Mouse (Mus musculus): ENCODE data around the gene Serpinb1c. TPM values are rescaled to one million over a fixed set of nuclear protein-coding genes. Genes with fewer than 3 reads are reported as not detected.
"Not testable (repeated sequence)": the region's sequence is repeated elsewhere in the genome, so short reads cannot be mapped to it uniquely, and the experiment has no call there.

Gene Serpinb1c
- polyA plus RNA-seq, 1 experiment = 0.04 TPM

- TF ChIP-seq MAX (IDR thresholded peaks at IDR 0.05) (no peak), FOSL1 (IDR thresholded peaks at IDR 0.05; ENCODE audit: insufficient read depth, low read length, poor library complexity, severe bottlenecking) (no peak), MYOD1 (IDR thresholded peaks at IDR 0.05; ENCODE audit: control insufficient read depth, insufficient read length, low read depth) (no peak), CTCF (IDR thresholded peaks at IDR 0.05; ENCODE audit: control insufficient read depth, insufficient read depth, insufficient read length) (peak; percentile 43)
- Histone ChIP-seq H3K4me3 (ENCODE audit: insufficient read depth, poor library complexity, severe bottlenecking) (no peak overlapping the region), H3K27me3 (ENCODE audit: control insufficient read depth, insufficient read depth, insufficient read length) (no peaks in the 10 kb centered on the region), H3K79me2 (ENCODE audit: control insufficient read depth, insufficient read depth) (no peaks in the 10 kb centered on the region), H3K79me3 (ENCODE audit: low read depth) (no peaks in the 10 kb centered on the region), H3K36me3 (ENCODE audit: control insufficient read depth, insufficient read depth) (no peaks in the 10 kb centered on the region), H3ac (ENCODE audit: control insufficient read depth, insufficient read length, low read depth) (no peak overlapping the region)
These were observed 4.5 kb upstream of the Serpinb1c start for GRCm38 (mm10) chr13:32902481-32903015.

GRCm38 (mm10) chr13:32900639-32901038, 2.6 kb upstream of the Serpinb1c start:
- Histone ChIP-seq H3K36me3 (ENCODE audit: control insufficient read depth, insufficient read depth) (no peaks in the 10 kb centered on the region), H3ac (ENCODE audit: control insufficient read depth, insufficient read length, low read depth) (no peak overlapping the region), H3K79me3 (ENCODE audit: low read depth) (no peaks in the 10 kb centered on the region), H3K4me3 (ENCODE audit: insufficient read depth, poor library complexity, severe bottlenecking) (no peak overlapping the region), H3K27me3 (ENCODE audit: control insufficient read depth, insufficient read depth, insufficient read length) (no peaks in the 10 kb centered on the region), H3K79me2 (ENCODE audit: control insufficient read depth, insufficient read depth) (no peaks in the 10 kb centered on the region)
- TF ChIP-seq MYOD1 (IDR thresholded peaks at IDR 0.05; ENCODE audit: control insufficient read depth, insufficient read length, low read depth) (no peak), CEBPB (IDR thresholded peaks at IDR 0.05; ENCODE audit: low read depth) (no peak), CTCF (IDR thresholded peaks at IDR 0.05; ENCODE audit: control insufficient read depth, insufficient read depth, insufficient read length) (peak; percentile 28)

- not testable (repeated sequence) for H3K27me3 ChIP-seq (ENCODE audit: control insufficient read depth, insufficient read depth, insufficient read length); H3K4me3 ChIP-seq (ENCODE audit: insufficient read depth, poor library complexity, severe bottlenecking); H3K79me3 ChIP-seq (ENCODE audit: low read depth); H3K36me3 ChIP-seq (ENCODE audit: control insufficient read depth, insufficient read depth); H3K79me2 ChIP-seq (ENCODE audit: control insufficient read depth, insufficient read depth); H3ac ChIP-seq (ENCODE audit: control insufficient read depth, insufficient read length, low read depth)
These were observed 1.1 kb upstream of the Serpinb1c start for GRCm38 (mm10) chr13:32899114-32899513.

GRCm38 (mm10) chr13:32896931-32897330, 1.1 kb downstream of the Serpinb1c start:
- no peaks in the 10 kb centered on the region for H3K79me3 ChIP-seq (ENCODE audit: low read depth)
- no peaks in the 10 kb centered on the region for H3K27me3 ChIP-seq (ENCODE audit: control insufficient read depth, insufficient read depth, insufficient read length)
- no peaks in the 10 kb centered on the region for H3K79me2 ChIP-seq (ENCODE audit: control insufficient read depth, insufficient read depth)
- H3K36me3 ChIP-seq (ENCODE audit: control insufficient read depth, insufficient read depth) = no peaks in the 10 kb centered on the region
- no peak overlapping the region for H3K4me3 ChIP-seq (ENCODE audit: insufficient read depth, poor library complexity, severe bottlenecking)
- TF ChIP-seq MAX (IDR thresholded peaks at IDR 0.05) (no peak), FOSL1 (IDR thresholded peaks at IDR 0.05; ENCODE audit: insufficient read depth, low read length, poor library complexity, severe bottlenecking) (no peak), MYOD1 (IDR thresholded peaks at IDR 0.05; ENCODE audit: control insufficient read depth, insufficient read length, low read depth) (no peak)
- H3ac ChIP-seq (ENCODE audit: control insufficient read depth, insufficient read length, low read depth) = no peak overlapping the region

DNA sequence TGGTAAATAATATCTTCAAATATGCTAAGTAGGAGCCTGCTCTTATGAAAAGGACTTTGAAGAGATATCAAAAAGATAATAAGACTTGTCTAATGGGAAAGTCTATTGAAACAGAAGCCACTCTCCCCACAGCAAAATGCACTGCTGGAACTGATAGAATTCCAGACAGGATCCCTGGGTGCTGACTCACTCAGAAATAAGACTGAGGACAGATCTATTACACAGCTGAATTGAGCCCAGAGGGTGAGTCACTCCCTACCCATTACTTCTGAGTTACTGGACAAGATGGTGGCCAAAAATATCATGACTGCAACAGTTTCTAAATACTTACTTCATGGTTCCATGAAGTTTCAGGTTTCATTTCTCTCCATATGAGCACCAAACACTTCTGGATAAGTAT, 13.3 kb downstream of the Serpinb1c start:
- Histone ChIP-seq H3K36me3 (ENCODE audit: control insufficient read depth, insufficient read depth) (no peaks in the 10 kb centered on the region), H3K4me3 (ENCODE audit: insufficient read depth, poor library complexity, severe bottlenecking) (no peak overlapping the region), H3ac (ENCODE audit: control insufficient read depth, insufficient read length, low read depth) (no peak overlapping the region), H3K79me2 (ENCODE audit: control insufficient read depth, insufficient read depth) (no peaks in the 10 kb centered on the region), H3K79me3 (ENCODE audit: low read depth) (no peaks in the 10 kb centered on the region), H3K27me3 (ENCODE audit: control insufficient read depth, insufficient read depth, insufficient read length) (no peaks in the 10 kb centered on the region)
- TF ChIP-seq MYOD1 (IDR thresholded peaks at IDR 0.05; ENCODE audit: control insufficient read depth, insufficient read length, low read depth) (peak; percentile 21), CEBPB (IDR thresholded peaks at IDR 0.05; ENCODE audit: low read depth) (peak; percentile 2), FOSL1 (IDR thresholded peaks at IDR 0.05; ENCODE audit: insufficient read depth, low read length, poor library complexity, severe bottlenecking) (peak; percentile 87), MYOG (IDR thresholded peaks at IDR 0.05; ENCODE audit: control insufficient read depth, extremely low read depth, insufficient read length) (no peak), MAX (IDR thresholded peaks at IDR 0.05) (no peak)

DNA sequence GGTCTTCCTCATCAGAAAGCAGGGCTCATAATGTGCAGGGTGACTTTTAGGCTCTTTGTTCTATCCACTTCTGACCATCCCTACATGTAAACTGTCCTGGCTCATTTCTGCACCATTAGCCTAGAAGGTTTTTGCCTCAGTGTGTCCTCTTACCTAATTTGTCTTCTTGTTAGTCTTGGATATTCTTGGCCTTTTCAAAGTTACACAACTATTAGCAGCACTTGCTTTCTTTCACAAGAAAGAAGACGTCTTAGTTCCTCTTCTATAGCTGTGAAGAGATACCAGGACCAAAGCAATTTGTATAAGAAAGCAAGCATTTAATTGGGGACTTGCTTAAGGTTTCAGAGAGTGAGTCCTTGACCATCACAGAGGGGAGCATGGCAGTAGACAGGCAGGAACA, 24.1 kb downstream of the Serpinb1c start:
- Histone ChIP-seq H3K79me2 (ENCODE audit: control insufficient read depth, insufficient read depth) (no peaks in the 10 kb centered on the region), H3K79me3 (ENCODE audit: low read depth) (no peaks in the 10 kb centered on the region), H3ac (ENCODE audit: control insufficient read depth, insufficient read length, low read depth) (no peak overlapping the region), H3K36me3 (ENCODE audit: control insufficient read depth, insufficient read depth) (no peaks in the 10 kb centered on the region), H3K27me3 (ENCODE audit: control insufficient read depth, insufficient read depth, insufficient read length) (no peaks in the 10 kb centered on the region), H3K4me3 (ENCODE audit: insufficient read depth, poor library complexity, severe bottlenecking) (no peak overlapping the region)
- TF ChIP-seq MYOG (IDR thresholded peaks at IDR 0.05; ENCODE audit: control insufficient read depth, extremely low read depth, insufficient read length) (no peak), FOSL1 (IDR thresholded peaks at IDR 0.05; ENCODE audit: insufficient read depth, low read length, poor library complexity, severe bottlenecking) (no peak), MAX (IDR thresholded peaks at IDR 0.05) (no peak), CEBPB (IDR thresholded peaks at IDR 0.05; ENCODE audit: low read depth) (no peak), USF1 (IDR thresholded peaks at IDR 0.05; ENCODE audit: low read depth) (no peak), MYOD1 (IDR thresholded peaks at IDR 0.05; ENCODE audit: control insufficient read depth, insufficient read length, low read depth) (no peak), CTCF (IDR thresholded peaks at IDR 0.05; ENCODE audit: control insufficient read depth, insufficient read depth, insufficient read length) (no peak)
